Mouse (Mus musculus) kidney, postnatal 0 days (tissue): ENCODE results near the gene Tprn. TPM values are rescaled to one million over a fixed set of nuclear protein-coding genes. Genes with fewer than 3 reads are reported as not detected.
A peak's percentile ranks its signal among the peaks of the same experiment; 100 is the strongest.

ENCODE experiments used
- ATAC-seq: fragments of 200-750 bp; cut with Nextera tagmentation; replicated peaks from 2 replicates; pipeline ENCODE4 v1.8.0; 2017; ENCODE audit warnings: low read depth, moderate number of reproducible peaks, moderate TSS enrichment, moderate library complexity; ENCODE audit not compliant: low FRiP score
- DNase-seq: peaks from one replicate; pipeline ENCODE4 v3.0.0-alpha.2; 2016; ENCODE audit warnings: low spot score
- H3K27ac ChIP-seq: fragments of 300-500 bp; sonication (generic); 2 replicates; pipeline ENCODE4 v1.5.1; 2014; ENCODE audit warnings: mild to moderate bottlenecking
- H3K27me3 ChIP-seq: fragments of 300-500 bp; sonication (generic); 2 replicates; pipeline ENCODE4 v1.6.1; 2014; ENCODE audit warnings: low read length, mixed read lengths; ENCODE audit not compliant: insufficient read depth
- H3K36me3 ChIP-seq: fragments of 300-500 bp; sonication (generic); 2 replicates; pipeline ENCODE4 v1.6.1; 2014; ENCODE audit warnings: low read length, mixed read lengths; ENCODE audit not compliant: insufficient read depth
- H3K4me1 ChIP-seq: fragments of 300-500 bp; sonication (generic); replicated peaks from 2 replicates; pipeline ENCODE4 v1.6.1; 2014; ENCODE audit warnings: antibody characterized with exemption, low read length, mixed read lengths; ENCODE audit not compliant: insufficient read depth
- H3K4me2 ChIP-seq: fragments of 300-500 bp; sonication (generic); 2 replicates; pipeline ENCODE4 v1.6.1; 2014; ENCODE audit warnings: mild to moderate bottlenecking, low read length, moderate library complexity, mixed read lengths
- H3K4me3 ChIP-seq: fragments of 300-500 bp; sonication (generic); replicated peaks from 2 replicates; pipeline ENCODE4 v1.5.1; 2014; ENCODE audit warnings: low read depth, low read length
- H3K9ac ChIP-seq: fragments of 300-500 bp; sonication (generic); 2 replicates; pipeline ENCODE4 v1.6.1; 2014; ENCODE audit warnings: low read depth, low read length
- H3K9me3 ChIP-seq: fragments of 300-500 bp; sonication (generic); replicated peaks from 2 replicates; pipeline ENCODE4 v1.6.1; 2016; ENCODE audit warnings: low read length, inconsistent platforms, mixed read lengths
- CTCF ChIP-seq: IDR thresholded peaks from 2 replicates; pipeline ENCODE4 v1.5.1; 2016; ENCODE audit warnings: antibody characterized with exemption, low read depth, mild to moderate bottlenecking, moderate library complexity
- WGBS: fragments of 180-500 bp; shearing (Covaris S2); extraction: QIAGEN DNeasy Blood & Tissue Kit; methylation state at CpG from one replicate; pipeline ENCODE4 v1.1.7; 2014; 5-methylcytosine and 5-hydroxymethylcytosine counted together
- polyA plus RNA-seq: library from polyadenylated mRNA; unstranded; fragments of >200 nt; fragmentation: Nextera tagmentation; extraction: Ambion mirVana; gene quantifications from 2 replicates; pipeline ENCODE4 v1.2.1, GENCODE M21; 2015

Tprn gene
- polyA plus RNA-seq, 1 experiment from 2014 or later, result 17.1 TPM

- peaks cover 3% of the 10 kb centered on the region; the same call in 1 of the 2 replicates for H3K4me1 ChIP-seq
- 2% methylated on average over 45 of the region's 45 CpGs for WGBS
- H3K9me3 ChIP-seq, result no peaks in the 10 kb centered on the region
- peak overlapping the region; percentile 64 for H3K4me2 ChIP-seq
- ATAC-seq (0 out of 2 replicates have a peak, but pooled peaks have one; percentile 36), DNase-seq (peak; percentile 45)
- H3K36me3 ChIP-seq, result no peaks in the 10 kb centered on the region
- peaks cover 5% of the 10 kb centered on the region; the same call in 1 of the 2 replicates for H3K27me3 ChIP-seq
- peak overlapping the region; percentile 24 for H3K4me3 ChIP-seq
- no peak overlapping the region for H3K9ac ChIP-seq
- no peak overlapping the region for H3K27ac ChIP-seq
- no peak for TF ChIP-seq CTCF
Observed at GRCm38 (mm10) chr2:25304657-25305541, 42.5 kb downstream of the Tprn start.

- H3K4me2 ChIP-seq, result peak overlapping the region; percentile 64
- no peaks in the 10 kb centered on the region for H3K9me3 ChIP-seq
- DNase-seq (no peak), ATAC-seq (no peak)
- no peak overlapping the region for H3K9ac ChIP-seq
- H3K4me1 ChIP-seq, result peaks cover 3% of the 10 kb centered on the region; the same call in 1 of the 2 replicates
- peaks cover 13% of the 10 kb centered on the region for H3K27me3 ChIP-seq
- no peak overlapping the region for H3K27ac ChIP-seq
- 50% methylated on average over 14 of the region's 14 CpGs for WGBS
- no peak overlapping the region for H3K4me3 ChIP-seq
- no peaks in the 10 kb centered on the region for H3K36me3 ChIP-seq
- no peak for TF ChIP-seq CTCF
Observed at GRCm38 (mm10) chr2:25305587-25306359, 43.4 kb downstream of the Tprn start.

- 59% methylated on average over 10 of the region's 10 CpGs for WGBS
- Histone ChIP-seq H3K27ac (no peak overlapping the region), H3K4me3 (no peak overlapping the region), H3K4me1 (peaks cover 2% of the 10 kb centered on the region; the same call in 1 of the 2 replicates), H3K36me3 (no peaks in the 10 kb centered on the region), H3K4me2 (no peak overlapping the region), H3K9me3 (no peaks in the 10 kb centered on the region), H3K9ac (no peak overlapping the region), H3K27me3 (peaks cover 33% of the 10 kb centered on the region)
- ATAC-seq (no peak), DNase-seq (no peak)
- no peak for TF ChIP-seq CTCF
Observed at GRCm38 (mm10) chr2:25310180-25310579, 47.8 kb downstream of the Tprn start.

DNA sequence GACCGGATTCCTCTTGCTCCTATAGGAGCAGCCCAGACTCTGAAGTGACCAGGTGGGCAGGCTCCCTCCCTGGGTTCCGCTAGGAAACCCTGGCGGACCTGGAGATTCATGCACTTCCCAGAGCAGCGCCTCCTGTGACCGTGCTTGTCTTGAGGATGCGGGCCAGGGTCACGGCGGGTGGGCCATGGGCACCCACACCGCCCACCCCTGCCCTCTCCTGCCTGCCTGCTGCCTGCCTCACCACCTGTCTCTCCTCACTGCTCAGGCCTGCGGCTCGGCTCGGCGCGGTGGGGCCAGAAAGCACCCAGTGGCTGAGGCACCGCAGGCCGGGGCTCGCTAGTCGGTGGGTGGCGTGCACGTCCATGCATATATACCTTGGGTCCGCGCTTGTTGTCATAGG is 48.6 kb downstream of the Tprn start:
- TF ChIP-seq CTCF, result no peak
- Histone ChIP-seq H3K36me3 (no peaks in the 10 kb centered on the region), H3K4me2 (0 out of 2 replicates have a peak overlapping the region, but pooled peaks have one; percentile 25), H3K27ac (no peak overlapping the region), H3K4me3 (no peak overlapping the region), H3K27me3 (peaks cover 33% of the 10 kb centered on the region), H3K9me3 (no peaks in the 10 kb centered on the region), H3K4me1 (no peaks in the 10 kb centered on the region), H3K9ac (no peak overlapping the region)
- no peak for ATAC-seq
- no peak for DNase-seq
- 1% methylated on average over 22 of the region's 22 CpGs for WGBS

DNA sequence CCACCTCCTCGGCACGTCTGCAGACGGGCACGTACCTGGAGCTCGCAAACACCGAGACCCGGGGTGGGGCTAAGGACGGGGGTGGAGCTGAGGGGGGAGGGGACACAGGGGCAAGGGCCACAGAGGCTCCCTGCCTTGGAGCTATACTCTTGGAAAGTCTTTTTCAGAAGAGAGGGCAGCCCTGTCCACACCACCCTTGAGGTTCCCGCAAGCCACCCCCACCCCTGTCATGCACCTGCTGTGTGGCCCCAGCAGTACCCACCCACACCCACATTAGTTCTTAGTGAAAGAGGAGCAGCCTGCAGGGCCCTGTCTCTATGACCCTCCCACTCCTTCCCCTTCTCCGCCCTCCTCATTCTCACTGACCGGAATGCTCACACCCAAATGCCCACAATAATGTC is 49.1 kb downstream of the Tprn start:
- H3K27ac ChIP-seq, result no peak overlapping the region
- no peak overlapping the region for H3K4me3 ChIP-seq
- no peak for TF ChIP-seq CTCF
- H3K9ac ChIP-seq, result no peak overlapping the region
- no peaks in the 10 kb centered on the region for H3K4me1 ChIP-seq
- no peaks in the 10 kb centered on the region for H3K36me3 ChIP-seq
- H3K4me2 ChIP-seq, result 0 out of 2 replicates have a peak overlapping the region, but pooled peaks have one; percentile 25
- no peak for DNase-seq
- ATAC-seq, result no peak
- H3K9me3 ChIP-seq, result no peaks in the 10 kb centered on the region
- peaks cover 33% of the 10 kb centered on the region for H3K27me3 ChIP-seq
- WGBS, result 4% methylated on average over 11 of the region's 11 CpGs
